Mouse (Mus musculus) intestine, embryonic 15.5 days (tissue): ENCODE data around the gene Ssrp1. TPM values are rescaled to one million over a fixed set of nuclear protein-coding genes. Genes with fewer than 3 reads are reported as not detected.

Experiments used
- polyA plus RNA-seq: library from polyadenylated mRNA; unstranded; fragments of >200 nt; fragmentation: Nextera tagmentation; extraction: Ambion mirVana; gene quantifications from 2 replicates; pipeline ENCODE4 v1.2.1, GENCODE M21; 2015

The Ssrp1 gene
- polyA plus RNA-seq, 1 experiment from 2014 or later, result 258 TPM

Other genes starting within 250 kb of the Ssrp1 start
- gene Ube2l6, start 238.4 kb upstream of the Ssrp1 start, polyA plus RNA-seq, result 46.5 TPM in 2 replicates
- 0.08 and 0.13 TPM in 2 replicates for gene Smtnl1, start 214.6 kb upstream of the Ssrp1 start, polyA plus RNA-seq
- 56.1 and 67.2 TPM in 2 replicates for gene Timm10, start 210.2 kb upstream of the Ssrp1 start, polyA plus RNA-seq
- gene Slc43a1, start 198.4 kb upstream of the Ssrp1 start, polyA plus RNA-seq, result 15.0 and 16.3 TPM in 2 replicates
- gene Rtn4rl2, start 150.5 kb upstream of the Ssrp1 start, polyA plus RNA-seq, result 1.2 and 1.7 TPM in 2 replicates
- gene Slc43a3, start 100.7 kb upstream of the Ssrp1 start, polyA plus RNA-seq, result 45.4 and 48.2 TPM in 2 replicates
- 0.48 and 0.75 TPM in 2 replicates for gene Prg2, start 56.8 kb upstream of the Ssrp1 start, polyA plus RNA-seq
- not detected in 2 replicates for gene Prg3, start 49.0 kb upstream of the Ssrp1 start, polyA plus RNA-seq
- gene P2rx3, start 228 bp downstream of the Ssrp1 start, polyA plus RNA-seq, result 1.0 and 1.4 TPM in 2 replicates
- gene Tnks1bp1, start 10.8 kb downstream of the Ssrp1 start, polyA plus RNA-seq, result 35.2 and 35.5 TPM in 2 replicates
- gene Aplnr, start 99.0 kb downstream of the Ssrp1 start, polyA plus RNA-seq, result 59.6 and 64.8 TPM in 2 replicates
- gene Lrrc55, start 160.0 kb downstream of the Ssrp1 start, polyA plus RNA-seq, result 4.2 and 4.4 TPM in 2 replicates